Mouse (Mus musculus) hindbrain, postnatal 0 days (tissue): ENCODE measurements around the gene Shisal1. TPM values are rescaled to one million over a fixed set of nuclear protein-coding genes. Genes with fewer than 3 reads are reported as not detected.
A peak's percentile ranks its signal among the peaks of the same experiment; 100 is the strongest.

Experiments
- ATAC-seq: fragments of 200-750 bp; cut with Nextera tagmentation; 2 replicates; pipeline ENCODE4 v1.8.0; 2017; ENCODE audit warnings: mild to moderate bottlenecking, moderate TSS enrichment, moderate library complexity
- DNase-seq: peaks from one replicate; pipeline ENCODE4 v3.0.0-alpha.2; 2015; ENCODE audit warnings: low spot score
- H3K27ac ChIP-seq: fragments of 300-500 bp; sonication (generic); 2 replicates; pipeline ENCODE4 v1.5.1; 2014; ENCODE audit warnings: mild to moderate bottlenecking
- H3K27me3 ChIP-seq: fragments of 300-500 bp; sonication (generic); 2 replicates; pipeline ENCODE4 v1.6.1; 2014; ENCODE audit warnings: low read length, mixed read lengths; ENCODE audit not compliant: insufficient read depth
- H3K36me3 ChIP-seq: fragments of 300-500 bp; sonication (generic); 2 replicates; pipeline ENCODE4 v1.6.1; 2014; ENCODE audit warnings: low read length, mixed read lengths; ENCODE audit not compliant: insufficient read depth
- H3K4me1 ChIP-seq: fragments of 300-500 bp; sonication (generic); 2 replicates; pipeline ENCODE4 v1.6.1; 2014; ENCODE audit warnings: antibody characterized with exemption, low read length, mixed read lengths; ENCODE audit not compliant: insufficient read depth
- H3K4me2 ChIP-seq: fragments of 300-500 bp; sonication (generic); 2 replicates; pipeline ENCODE4 v1.6.1; 2014; ENCODE audit warnings: low read depth, mild to moderate bottlenecking, low read length, moderate library complexity, mixed read lengths
- H3K4me3 ChIP-seq: fragments of 300-500 bp; sonication (generic); 2 replicates; pipeline ENCODE4 v1.5.1; 2014; ENCODE audit warnings: low read length
- H3K9ac ChIP-seq: fragments of 300-500 bp; sonication (generic); replicated peaks from 2 replicates; pipeline ENCODE4 v1.6.1; 2014; ENCODE audit warnings: mild to moderate bottlenecking, low read length, moderate library complexity, mixed read lengths
- H3K9me3 ChIP-seq: fragments of 300-500 bp; sonication (generic); 2 replicates; pipeline ENCODE4 v1.6.1; 2016; ENCODE audit warnings: low read length, mixed read lengths
- CTCF ChIP-seq: IDR thresholded peaks from 2 replicates; pipeline ENCODE4 v1.5.1; 2016; ENCODE audit warnings: antibody characterized with exemption, control low read depth, low read depth
- WGBS: fragments of 180-500 bp; shearing (Covaris S2); extraction: QIAGEN DNeasy Blood & Tissue Kit; methylation state at CpG from one replicate; pipeline ENCODE4 v1.1.7; 2014; 5-methylcytosine and 5-hydroxymethylcytosine counted together
- polyA plus RNA-seq: library from polyadenylated mRNA; unstranded; fragments of >200 nt; fragmentation: Nextera tagmentation; extraction: Ambion mirVana; gene quantifications from 2 replicates; pipeline ENCODE4 v1.2.1, GENCODE M21; 2015
- total RNA-seq: library from RNA; depleted of rRNA; stranded (reverse); fragments of >200 nt; gene quantifications from 2 replicates; pipeline ENCODE4 v1.2.3, GENCODE M21; 2014

Gene Shisal1
- total and polyA plus RNA-seq, 2 experiments from 2014 or later = 14.6 to 46.5 TPM

- peak; percentile 42 for ATAC-seq
- H3K27me3 ChIP-seq = 0 out of 2 replicates have a peak, but pooled peaks cover 5% of the 10 kb centered on the region
- whole genome bisulfite sequencing = under 1% methylated on average over 84 of the region's 99 CpGs
Observed at GRCm38 (mm10) chr15:84445812-84446716, 833 bp downstream of the Shisal1 start.

GRCm38 (mm10) chr15:84444181-84444580, 2.7 kb downstream of the Shisal1 start:
- Histone ChIP-seq H3K27ac (peak overlapping the region; percentile 48; the same call in 1 of the 2 replicates), H3K9me3 (no peaks in the 10 kb centered on the region), H3K9ac (0 out of 2 replicates have a peak overlapping the region, but pooled peaks have one; percentile 30), H3K4me3 (peak overlapping the region; percentile 8), H3K27me3 (0 out of 2 replicates have a peak, but pooled peaks cover 5% of the 10 kb centered on the region), H3K4me2 (peak overlapping the region; percentile 79), H3K4me1 (peaks cover 23% of the 10 kb centered on the region), H3K36me3 (no peaks in the 10 kb centered on the region)
- TF ChIP-seq CTCF = no peak
- DNase-seq (no peak), ATAC-seq (no peak)
- WGBS = 40% methylated on average over 7 of the region's 7 CpGs

More at GRCm38 (mm10) chr15:84445812-84446716, 833 bp downstream of the Shisal1 start:
- H3K9ac ChIP-seq = peak overlapping the region; percentile 67
- H3K4me1 ChIP-seq = peaks cover 19% of the 10 kb centered on the region
- H3K27ac ChIP-seq = peak overlapping the region; percentile 37; the same call in 1 of the 2 replicates
- no peaks in the 10 kb centered on the region for H3K36me3 ChIP-seq
- peak overlapping the region; percentile 79 for H3K4me2 ChIP-seq
- peak overlapping the region; percentile 61 for H3K4me3 ChIP-seq
- H3K9me3 ChIP-seq = no peaks in the 10 kb centered on the region
- peak; percentile 65 for DNase-seq
- peak; percentile 13; the same call in 1 of the 2 replicates for TF ChIP-seq CTCF

- H3K4me2 ChIP-seq = peak overlapping the region; percentile 79
- DNase-seq (peak; percentile 33), ATAC-seq (no peak)
- TF ChIP-seq CTCF = no peak
- H3K36me3 ChIP-seq = no peaks in the 10 kb centered on the region
- peak overlapping the region; percentile 8 for H3K4me3 ChIP-seq
- H3K9me3 ChIP-seq = no peaks in the 10 kb centered on the region
- H3K27me3 ChIP-seq = 0 out of 2 replicates have a peak, but pooled peaks cover 5% of the 10 kb centered on the region
- H3K27ac ChIP-seq = peak overlapping the region; percentile 48; the same call in 1 of the 2 replicates
- WGBS = 28% methylated on average over 10 of the region's 10 CpGs
- peaks cover 23% of the 10 kb centered on the region for H3K4me1 ChIP-seq
- 0 out of 2 replicates have a peak overlapping the region, but pooled peaks have one; percentile 17 for H3K9ac ChIP-seq
Observed at GRCm38 (mm10) chr15:84443631-84444030, 3.3 kb downstream of the Shisal1 start.

GRCm38 (mm10) chr15:84441682-84442315, 5.1 kb downstream of the Shisal1 start:
- Histone ChIP-seq H3K27me3 (0 out of 2 replicates have a peak, but pooled peaks cover 5% of the 10 kb centered on the region), H3K4me3 (no peak overlapping the region), H3K9me3 (no peaks in the 10 kb centered on the region), H3K9ac (peak overlapping the region; percentile 18; the same call in 1 of the 2 replicates), H3K27ac (peak overlapping the region; percentile 38; the same call in 1 of the 2 replicates), H3K36me3 (no peaks in the 10 kb centered on the region), H3K4me2 (0 out of 2 replicates have a peak overlapping the region, but pooled peaks have one; percentile 25), H3K4me1 (peaks cover 23% of the 10 kb centered on the region)
- 30% methylated on average over 14 of the region's 14 CpGs for WGBS
- no peak for TF ChIP-seq CTCF
- DNase-seq (peak; percentile 48), ATAC-seq (no peak)

- no peak for TF ChIP-seq CTCF
- 15% methylated on average over 3 of the region's 3 CpGs for WGBS
- Histone ChIP-seq H3K27ac (no peak overlapping the region), H3K27me3 (0 out of 2 replicates have a peak, but pooled peaks cover 5% of the 10 kb centered on the region), H3K36me3 (no peaks in the 10 kb centered on the region), H3K9me3 (no peaks in the 10 kb centered on the region), H3K4me1 (peaks cover 23% of the 10 kb centered on the region), H3K4me3 (no peak overlapping the region), H3K9ac (peak overlapping the region; percentile 18; the same call in 1 of the 2 replicates), H3K4me2 (no peak overlapping the region)
- no peak for ATAC-seq
- DNase-seq = peak; percentile 35
Observed at GRCm38 (mm10) chr15:84440820-84441219, 6.1 kb downstream of the Shisal1 start.

GRCm38 (mm10) chr15:84433586-84434185, 13.2 kb downstream of the Shisal1 start:
- WGBS = 34% methylated on average over 10 of the region's 10 CpGs

More at GRCm38 (mm10) chr15:84433586-84434185, 13.2 kb downstream of the Shisal1 start:
- ATAC-seq (peak; percentile 71), DNase-seq (peak; percentile 71)
- Histone ChIP-seq H3K4me2 (no peak overlapping the region), H3K27ac (no peak overlapping the region), H3K9ac (no peak overlapping the region), H3K4me1 (peaks cover 4% of the 10 kb centered on the region; the same call in 1 of the 2 replicates), H3K4me3 (no peak overlapping the region), H3K9me3 (no peaks in the 10 kb centered on the region), H3K27me3 (no peaks in the 10 kb centered on the region), H3K36me3 (no peaks in the 10 kb centered on the region)
- no peak for TF ChIP-seq CTCF
